Comparison of ENCODE assay signal across 8 mouse cellular contexts in the genomic region with DNA sequence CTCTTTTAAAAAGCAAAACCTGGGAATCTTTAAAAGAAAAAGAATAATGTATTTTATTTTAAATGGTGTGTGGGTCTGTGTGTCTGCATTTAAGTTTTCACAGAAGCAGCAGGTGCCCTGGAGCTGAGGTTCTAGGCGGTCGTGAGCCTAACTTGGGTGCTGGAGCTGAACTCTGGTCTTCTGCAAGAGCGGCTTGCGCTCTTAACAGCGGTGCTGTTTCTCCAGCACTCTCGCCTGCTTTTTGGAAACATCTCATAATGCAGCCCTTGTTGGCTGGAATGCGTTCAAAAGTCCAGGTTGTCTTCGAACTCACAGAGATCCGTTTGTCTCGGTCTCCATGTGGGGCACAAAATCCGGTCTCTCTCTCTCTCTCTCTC. TPM values are rescaled to one million over a fixed set of nuclear protein-coding genes. Genes with fewer than 3 reads are reported as not detected.
DNase-seq lines count a peak whose midpoint lies in the region; ATAC-seq and TF ChIP-seq lines count a peak whose summit lies in the region.

No protein-coding gene starts in this region.

- H3K36me3 ChIP-seq in kidney, embryonic 14.5 days (ENCODE audit: control insufficient read depth, insufficient read depth, low read length), result peaks cover 26% of the 10 kb centered on the region
- H3K36me3 ChIP-seq in G1E (replicated peaks), result peaks cover 32% of the 10 kb centered on the region
- peaks cover 13% of the 10 kb centered on the region; the same call in 1 of the 2 replicates for H3K36me3 ChIP-seq in kidney, postnatal 0 days (ENCODE audit: insufficient read depth, low read length)
- peaks cover 4% of the 10 kb centered on the region; the same call in 1 of the 2 replicates for H3K36me3 ChIP-seq in midbrain, embryonic 11.5 days (ENCODE audit: control insufficient read depth, insufficient read depth, low read length)

- peak; percentile 6; the same call in 1 of the 2 replicates for ATAC-seq in kidney, embryonic 14.5 days (ENCODE audit: low FRiP score, low TSS enrichment)
- no peak for ATAC-seq in G1E (ENCODE audit: extremely low read depth, insufficient number of reproducible peaks, low FRiP score, poor library complexity, severe bottlenecking)
- ATAC-seq in erythroid progenitor cell, adult 5-6 weeks (replicated peaks; ENCODE audit: low FRiP score, poor library complexity, severe bottlenecking), result peak; percentile 27
- no peak for ATAC-seq in kidney, postnatal 0 days (replicated peaks; ENCODE audit: low FRiP score, low read depth)
- peak; percentile 39 for ATAC-seq in midbrain, embryonic 11.5 days (ENCODE audit: low FRiP score)

- peak overlapping the region; percentile 56 for H3K9ac ChIP-seq in kidney, embryonic 14.5 days (ENCODE audit: low read depth, low read length)
- H3K9ac ChIP-seq in kidney, postnatal 0 days (ENCODE audit: low read depth, low read length), result peak overlapping the region; percentile 57
- H3K9ac ChIP-seq in midbrain, embryonic 11.5 days (ENCODE audit: low read length), result peak overlapping the region; percentile 82

- no peaks in the 10 kb centered on the region for H3K9me3 ChIP-seq in kidney, embryonic 14.5 days (ENCODE audit: control insufficient read depth, low read length)
- H3K9me3 ChIP-seq in G1E (replicated peaks), result no peaks in the 10 kb centered on the region
- H3K9me3 ChIP-seq in kidney, postnatal 0 days (replicated peaks; ENCODE audit: low read length), result no peaks in the 10 kb centered on the region
- H3K9me3 ChIP-seq in midbrain, embryonic 11.5 days (ENCODE audit: control insufficient read depth, low read length), result no peaks in the 10 kb centered on the region

- H3K4me2 ChIP-seq in kidney, embryonic 14.5 days (replicated peaks; ENCODE audit: low read depth, low read length), result peak overlapping the region; percentile 43
- H3K4me2 ChIP-seq in kidney, postnatal 0 days (ENCODE audit: low read length), result peak overlapping the region; percentile 75
- H3K4me2 ChIP-seq in midbrain, embryonic 11.5 days, result peak overlapping the region; percentile 59

- peak overlapping the region; percentile 42; the same call in 1 of the 2 replicates for H3K27ac ChIP-seq in kidney, embryonic 14.5 days (ENCODE audit: low read depth, low read length)
- H3K27ac ChIP-seq in kidney, postnatal 0 days, result peak overlapping the region; percentile 94
- peak overlapping the region; percentile 54; the same call in 1 of the 2 replicates for H3K27ac ChIP-seq in midbrain, embryonic 11.5 days (ENCODE audit: low read depth, low read length)

- no peaks in the 10 kb centered on the region for H3K27me3 ChIP-seq in kidney, embryonic 14.5 days (ENCODE audit: control insufficient read depth, insufficient read depth, low read length)
- no peaks in the 10 kb centered on the region for H3K27me3 ChIP-seq in G1E (ENCODE audit: insufficient read depth, low read length)
- H3K27me3 ChIP-seq in kidney, postnatal 0 days (ENCODE audit: insufficient read depth, low read length), result no peaks in the 10 kb centered on the region
- no peaks in the 10 kb centered on the region for H3K27me3 ChIP-seq in midbrain, embryonic 11.5 days (ENCODE audit: control insufficient read depth, insufficient read depth, low read length)

- peak overlapping the region; percentile 75 for H3K4me3 ChIP-seq in kidney, embryonic 14.5 days (ENCODE audit: low read length)
- H3K4me3 ChIP-seq in G1E (ENCODE audit: low read depth, low read length), result peak overlapping the region; percentile 86; the same call in 1 of the 2 replicates
- peak overlapping the region; percentile 71 for H3K4me3 ChIP-seq in kidney, postnatal 0 days (replicated peaks; ENCODE audit: low read depth, low read length)
- H3K4me3 ChIP-seq in midbrain, embryonic 11.5 days (ENCODE audit: low read depth, low read length), result peak overlapping the region; percentile 81

- 8% methylated on average over 11 of the region's 11 CpGs for WGBS in kidney, embryonic 14.5 days
- 5% methylated on average over 11 of the region's 11 CpGs for WGBS in kidney, postnatal 0 days
- 13% methylated on average over 11 of the region's 11 CpGs for WGBS in midbrain, embryonic 11.5 days

- DNase-seq in kidney, adult 11 months, result no peak
- DNase-seq in G1E (ENCODE audit: low spot score), result no peak
- no peak for DNase-seq in kidney, postnatal 0 days (ENCODE audit: low spot score)
- no peak for DNase-seq in midbrain, embryonic 11.5 days (ENCODE audit: low spot score, missing footprints)
- no peak for DNase-seq in natural killer cell, adult 2 months (ENCODE audit: low spot score in 2 of 2)
- DNase-seq in layer of hippocampus, postnatal 36 days, result no peak

- TF ChIP-seq CTCF in G1E (IDR thresholded peaks at IDR 0.05; ENCODE audit: low read depth, low read length), result no peak
- TF ChIP-seq CTCF in kidney, postnatal 0 days (IDR thresholded peaks at IDR 0.05; ENCODE audit: low read depth), result no peak

- H3K4me1 ChIP-seq in kidney, embryonic 14.5 days (ENCODE audit: control insufficient read depth, insufficient read depth, low read length), result peaks cover 8% of the 10 kb centered on the region; the same call in 1 of the 2 replicates
- H3K4me1 ChIP-seq in G1E (ENCODE audit: insufficient read depth, low read depth, low read length), result peaks cover 40% of the 10 kb centered on the region
- peaks cover 10% of the 10 kb centered on the region; the same call in 1 of the 2 replicates for H3K4me1 ChIP-seq in kidney, postnatal 0 days (replicated peaks; ENCODE audit: insufficient read depth, low read length)
- peaks cover 11% of the 10 kb centered on the region for H3K4me1 ChIP-seq in midbrain, embryonic 11.5 days (ENCODE audit: control insufficient read depth, insufficient read depth, low read length)

RNA-seq across cellular contexts. Expression of gene Cdk2, which starts 0.5 kb away (rescaled TPM):
- 98.1 and 103 TPM in 2 replicates for polyA plus RNA-seq in kidney, embryonic 14.5 days (2014; fragmentation: Nextera tagmentation; extraction: Ambion mirVana)
- total RNA-seq in G1E (2014; fragmentation: Nextera tagmentation) (108 and 117 TPM in 2 replicates), G1E (2017) (109 and 113 TPM in 2 replicates)
- 34.7 and 36.3 TPM in 2 replicates for polyA plus RNA-seq in G1E (2012)
- total RNA-seq in erythroid progenitor cell, adult 5-6 weeks (2015; ENCODE audit: low replicate concordance), result 111 and 124 TPM in 2 replicates
- 62.0 and 73.5 TPM in 2 replicates for total RNA-seq in erythroid progenitor cell, adult 5-6 weeks (2017; ENCODE audit: low replicate concordance)
- polyA plus RNA-seq in kidney, postnatal 0 days (2015; fragmentation: Nextera tagmentation; extraction: Ambion mirVana), result 55.9 and 66.3 TPM in 2 replicates
- polyA plus RNA-seq in midbrain, embryonic 11.5 days (2014; fragmentation: Nextera tagmentation; extraction: Ambion mirVana), result 98.9 and 99.1 TPM in 2 replicates
- total RNA-seq in layer of hippocampus, postnatal 36 days (2021), result 1 to 10 TPM; 2.0 to 2.4 TPM

RNA-seq across cellular contexts. Expression of gene Pmel, which starts 1.3 kb away (rescaled TPM):
- polyA plus RNA-seq in kidney, embryonic 14.5 days (2014; fragmentation: Nextera tagmentation; extraction: Ambion mirVana), result 1.0 and 2.6 TPM in 2 replicates
- total RNA-seq in G1E (2014; fragmentation: Nextera tagmentation) (0.58 and 2.4 TPM in 2 replicates), G1E (2017) (0.76 and 1.0 TPM in 2 replicates)
- polyA plus RNA-seq in G1E (2012), result 0.05 and 0.06 TPM in 2 replicates
- total RNA-seq in erythroid progenitor cell, adult 5-6 weeks (2015; ENCODE audit: low replicate concordance), result not detected in 2 replicates
- 0.39 TPM in 1 of 2 replicates, not detected in the other for total RNA-seq in erythroid progenitor cell, adult 5-6 weeks (2017; ENCODE audit: low replicate concordance)
- 1.5 and 2.0 TPM in 2 replicates for polyA plus RNA-seq in kidney, postnatal 0 days (2015; fragmentation: Nextera tagmentation; extraction: Ambion mirVana)
- 2.2 and 3.1 TPM in 2 replicates for polyA plus RNA-seq in midbrain, embryonic 11.5 days (2014; fragmentation: Nextera tagmentation; extraction: Ambion mirVana)
- under 1 TPM; 0.25 to 0.35 TPM for total RNA-seq in layer of hippocampus, postnatal 36 days (2021)

RNA-seq across cellular contexts. Expression of gene Rab5b, which starts 9.2 kb away (rescaled TPM):
- polyA plus RNA-seq in kidney, embryonic 14.5 days (2014; fragmentation: Nextera tagmentation; extraction: Ambion mirVana), result 34.9 and 54.6 TPM in 2 replicates
- total RNA-seq in G1E (2014; fragmentation: Nextera tagmentation) (49.1 TPM in 2 replicates), G1E (2017) (48.0 and 52.7 TPM in 2 replicates)
- polyA plus RNA-seq in G1E (2012), result 17.5 and 20.0 TPM in 2 replicates
- total RNA-seq in erythroid progenitor cell, adult 5-6 weeks (2015; ENCODE audit: low replicate concordance), result 30.6 and 54.1 TPM in 2 replicates
- 37.7 and 46.8 TPM in 2 replicates for total RNA-seq in erythroid progenitor cell, adult 5-6 weeks (2017; ENCODE audit: low replicate concordance)
- 57.9 and 61.7 TPM in 2 replicates for polyA plus RNA-seq in kidney, postnatal 0 days (2015; fragmentation: Nextera tagmentation; extraction: Ambion mirVana)
- polyA plus RNA-seq in midbrain, embryonic 11.5 days (2014; fragmentation: Nextera tagmentation; extraction: Ambion mirVana), result 80.1 and 82.6 TPM in 2 replicates
- total RNA-seq in layer of hippocampus, postnatal 36 days (2021), result 100 to 1,000 TPM; 131 to 134 TPM

RNA-seq across cellular contexts. Expression of gene Suox, which starts 31.4 kb away (rescaled TPM):
- polyA plus RNA-seq in kidney, embryonic 14.5 days (2014; fragmentation: Nextera tagmentation; extraction: Ambion mirVana), result 6.8 and 10.1 TPM in 2 replicates
- total RNA-seq in G1E (2014; fragmentation: Nextera tagmentation) (4.6 and 8.7 TPM in 2 replicates), G1E (2017) (8.1 and 8.4 TPM in 2 replicates)
- 0.96 and 1.7 TPM in 2 replicates for polyA plus RNA-seq in G1E (2012)
- 21.4 and 35.7 TPM in 2 replicates for total RNA-seq in erythroid progenitor cell, adult 5-6 weeks (2015; ENCODE audit: low replicate concordance)
- total RNA-seq in erythroid progenitor cell, adult 5-6 weeks (2017; ENCODE audit: low replicate concordance), result 27.7 and 43.4 TPM in 2 replicates
- 14.2 and 15.1 TPM in 2 replicates for polyA plus RNA-seq in kidney, postnatal 0 days (2015; fragmentation: Nextera tagmentation; extraction: Ambion mirVana)
- 12.5 and 12.7 TPM in 2 replicates for polyA plus RNA-seq in midbrain, embryonic 11.5 days (2014; fragmentation: Nextera tagmentation; extraction: Ambion mirVana)
- total RNA-seq in layer of hippocampus, postnatal 36 days (2021), result 10 to 100 TPM; 11.4 to 14.2 TPM

RNA-seq across cellular contexts. Expression of gene Dgka, which starts 39.4 kb away (rescaled TPM):
- polyA plus RNA-seq in kidney, embryonic 14.5 days (2014; fragmentation: Nextera tagmentation; extraction: Ambion mirVana), result 4.1 and 4.7 TPM in 2 replicates
- total RNA-seq in G1E (2014; fragmentation: Nextera tagmentation) (6.8 and 8.4 TPM in 2 replicates), G1E (2017) (3.3 TPM in 2 replicates)
- polyA plus RNA-seq in G1E (2012), result 0.19 and 0.50 TPM in 2 replicates
- 9.6 and 16.2 TPM in 2 replicates for total RNA-seq in erythroid progenitor cell, adult 5-6 weeks (2015; ENCODE audit: low replicate concordance)
- total RNA-seq in erythroid progenitor cell, adult 5-6 weeks (2017; ENCODE audit: low replicate concordance), result 2.5 and 9.6 TPM in 2 replicates
- 5.4 and 6.4 TPM in 2 replicates for polyA plus RNA-seq in kidney, postnatal 0 days (2015; fragmentation: Nextera tagmentation; extraction: Ambion mirVana)
- polyA plus RNA-seq in midbrain, embryonic 11.5 days (2014; fragmentation: Nextera tagmentation; extraction: Ambion mirVana), result 5.4 and 5.7 TPM in 2 replicates
- total RNA-seq in layer of hippocampus, postnatal 36 days (2021), result 10 to 100 TPM in 1 of 2 experiments, 1 to 10 TPM in 1; 9.3 to 11.1 TPM

Comparison
In these comparisons a context has a peak if more than half of its experiments do, and no peak if none do; other contexts are left out.
1. ATAC-seq: peak in kidney, embryonic 14.5 days (single experiment), erythroid progenitor cell, adult 5-6 weeks (single experiment) and midbrain, embryonic 11.5 days (single experiment); none in G1E (single experiment) and kidney, postnatal 0 days (single experiment).
2. H3K27ac ChIP-seq: peak in every context shown above with its lines; median percentile 94 in kidney, postnatal 0 days; 54 in midbrain, embryonic 11.5 days; 42 in kidney, embryonic 14.5 days.
3. Peak in every context shown above with its lines, with median percentiles within 50 percentile points of each other: H3K4me2 ChIP-seq, H3K4me3 ChIP-seq and H3K9ac ChIP-seq.